Mouse (Mus musculus): Measurements from ENCODE around the gene Bub1b. TPM values are rescaled to one million over a fixed set of nuclear protein-coding genes. Genes with fewer than 3 reads are reported as not detected.

Bub1b gene
- total and polyA plus RNA-seq, 2 experiments from 2014 or later: 14.8 to 37.7 TPM

DNA sequence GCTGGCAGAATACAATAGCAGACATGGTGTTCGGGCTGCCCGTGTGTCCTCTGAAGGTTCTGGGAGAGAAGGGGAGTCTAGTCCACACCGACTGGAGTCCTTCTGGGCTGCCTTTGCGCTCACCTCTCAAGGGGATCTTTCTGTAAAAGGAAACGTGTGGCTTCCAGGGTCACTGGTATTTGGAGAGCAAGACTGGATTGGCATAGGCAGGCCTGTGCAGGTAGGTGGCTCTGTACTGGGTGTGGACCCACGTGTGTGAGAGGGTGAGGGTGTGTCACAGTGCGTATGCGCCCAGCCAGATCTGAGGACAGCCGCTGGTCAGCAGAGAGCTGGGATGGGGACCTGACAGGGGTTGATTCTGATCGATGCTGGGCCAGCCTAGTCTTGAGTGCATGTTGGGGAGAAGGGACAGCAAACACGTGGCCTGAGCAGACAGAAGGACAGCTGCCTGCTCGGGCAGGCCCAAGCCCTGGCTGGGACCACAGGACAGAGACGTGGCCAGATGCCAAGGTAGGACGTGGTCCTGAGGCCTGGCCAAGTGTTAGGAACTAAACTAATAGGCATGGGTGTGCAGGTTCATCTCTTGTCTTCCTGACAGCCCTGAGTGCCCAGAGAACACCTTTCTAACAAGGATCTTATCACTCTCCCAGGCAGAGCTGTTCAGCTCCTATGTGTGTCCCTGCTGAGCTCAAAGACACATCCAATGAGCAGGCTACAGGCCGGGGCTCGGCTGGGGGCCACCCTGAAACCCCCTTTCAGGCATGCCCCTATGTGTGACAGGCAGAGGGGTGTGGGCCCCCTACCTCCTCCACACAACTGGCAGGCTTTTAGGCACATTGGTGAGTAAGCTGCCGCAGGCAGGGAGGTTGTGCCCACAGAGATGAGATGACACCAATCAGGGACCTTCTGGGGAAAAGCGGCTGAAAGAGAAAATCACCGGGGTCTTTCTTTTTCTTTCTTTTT lies 66.1 kb downstream of the Bub1b start:
- peak overlapping the region; percentile 77 for H3K4me2 ChIP-seq (ENCODE audit: low read depth, low read length)
- H3K4me1 ChIP-seq (ENCODE audit: control insufficient read depth, insufficient read depth): peaks cover 59% of the 10 kb centered on the region
- H3K27me3 ChIP-seq (ENCODE audit: control insufficient read depth, insufficient read depth, low read length): no peaks in the 10 kb centered on the region
- H3K9ac ChIP-seq (replicated peaks; ENCODE audit: low read depth, low read length): peak overlapping the region; percentile 46
- peak overlapping the region; percentile 68 for H3K27ac ChIP-seq (ENCODE audit: low read depth)
- no peak for TF ChIP-seq CTCF (IDR thresholded peaks at IDR 0.05; ENCODE audit: low read depth)
- TF ChIP-seq EP300 (IDR thresholded peaks at IDR 0.05; ENCODE audit: low read depth): no peak
- peak; percentile 40 for ATAC-seq (ENCODE audit: insufficient read depth, low read depth)
- DNase-seq (ENCODE audit: low spot score): no peak
- no peaks in the 10 kb centered on the region for H3K9me3 ChIP-seq (replicated peaks; ENCODE audit: control insufficient read depth, low read length)
- H3K4me3 ChIP-seq (ENCODE audit: low read depth, low read length): peak overlapping the region; percentile 50
- WGBS: 36% methylated on average over 19 of the region's 19 CpGs
- H3K36me3 ChIP-seq (replicated peaks; ENCODE audit: control insufficient read depth, insufficient read depth, low read length): no peaks in the 10 kb centered on the region

- H3K4me1 ChIP-seq (ENCODE audit: control insufficient read depth, insufficient read depth): peaks cover 58% of the 10 kb centered on the region
- no peak for TF ChIP-seq CTCF (IDR thresholded peaks at IDR 0.05; ENCODE audit: low read depth)
- TF ChIP-seq EP300 (IDR thresholded peaks at IDR 0.05; ENCODE audit: low read depth): no peak
- peak overlapping the region; percentile 68 for H3K27ac ChIP-seq (ENCODE audit: low read depth)
- 54% methylated on average over 3 of the region's 3 CpGs for WGBS
- no peak for ATAC-seq (ENCODE audit: insufficient read depth, low read depth)
- no peaks in the 10 kb centered on the region for H3K36me3 ChIP-seq (replicated peaks; ENCODE audit: control insufficient read depth, insufficient read depth, low read length)
- no peak for DNase-seq (ENCODE audit: low spot score)
- H3K27me3 ChIP-seq (ENCODE audit: control insufficient read depth, insufficient read depth, low read length): no peaks in the 10 kb centered on the region
- H3K4me3 ChIP-seq (ENCODE audit: low read depth, low read length): no peak overlapping the region
- no peaks in the 10 kb centered on the region for H3K9me3 ChIP-seq (replicated peaks; ENCODE audit: control insufficient read depth, low read length)
- peak overlapping the region; percentile 77; the same call in 1 of the 2 replicates for H3K4me2 ChIP-seq (ENCODE audit: low read depth, low read length)
- H3K9ac ChIP-seq (replicated peaks; ENCODE audit: low read depth, low read length): 0 out of 2 replicates have a peak overlapping the region, but pooled peaks have one; percentile 46
These were observed 67.0 kb downstream of the Bub1b start for GRCm38 (mm10) chr2:118664975-118665516.

DNA sequence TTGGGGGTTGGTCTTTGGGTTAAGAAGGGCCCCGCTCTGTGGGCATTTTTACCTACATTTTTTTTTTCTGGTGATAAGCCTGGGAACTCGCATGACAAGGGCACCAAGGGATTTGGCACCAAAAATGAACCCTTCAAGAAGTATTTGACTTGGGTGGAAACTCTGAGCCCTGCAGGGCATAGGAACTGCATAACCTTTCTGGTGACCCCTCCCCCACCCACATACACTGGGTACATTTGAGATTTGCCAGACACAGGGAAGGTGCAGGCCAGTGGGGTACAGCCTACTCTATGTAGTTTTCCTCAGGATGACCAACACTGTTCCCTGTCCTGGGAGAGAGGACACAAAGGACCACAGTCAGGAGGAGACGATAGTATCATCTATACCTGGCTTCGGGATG lies 67.6 kb downstream of the Bub1b start:
- ATAC-seq (ENCODE audit: insufficient read depth, low read depth): no peak
- TF ChIP-seq CTCF (IDR thresholded peaks at IDR 0.05; ENCODE audit: low read depth) (no peak), EP300 (IDR thresholded peaks at IDR 0.05; ENCODE audit: low read depth) (no peak)
- Histone ChIP-seq H3K36me3 (replicated peaks; ENCODE audit: control insufficient read depth, insufficient read depth, low read length) (no peaks in the 10 kb centered on the region), H3K4me3 (ENCODE audit: low read depth, low read length) (no peak overlapping the region), H3K4me2 (ENCODE audit: low read depth, low read length) (no peak overlapping the region), H3K4me1 (ENCODE audit: control insufficient read depth, insufficient read depth) (peaks cover 59% of the 10 kb centered on the region), H3K27ac (ENCODE audit: low read depth) (peak overlapping the region; percentile 68), H3K27me3 (ENCODE audit: control insufficient read depth, insufficient read depth, low read length) (no peaks in the 10 kb centered on the region), H3K9me3 (replicated peaks; ENCODE audit: control insufficient read depth, low read length) (no peaks in the 10 kb centered on the region), H3K9ac (replicated peaks; ENCODE audit: low read depth, low read length) (no peak overlapping the region)
- 81% methylated on average over 4 of the region's 4 CpGs for WGBS
- DNase-seq (ENCODE audit: low spot score): no peak

GRCm38 (mm10) chr2:118667181-118667580 lies 69.2 kb downstream of the Bub1b start:
- Histone ChIP-seq H3K36me3 (replicated peaks; ENCODE audit: control insufficient read depth, insufficient read depth, low read length) (no peaks in the 10 kb centered on the region), H3K27ac (ENCODE audit: low read depth) (peak overlapping the region; percentile 64), H3K4me3 (ENCODE audit: low read depth, low read length) (no peak overlapping the region), H3K4me2 (ENCODE audit: low read depth, low read length) (no peak overlapping the region), H3K9me3 (replicated peaks; ENCODE audit: control insufficient read depth, low read length) (no peaks in the 10 kb centered on the region), H3K27me3 (ENCODE audit: control insufficient read depth, insufficient read depth, low read length) (no peaks in the 10 kb centered on the region), H3K9ac (replicated peaks; ENCODE audit: low read depth, low read length) (no peak overlapping the region), H3K4me1 (ENCODE audit: control insufficient read depth, insufficient read depth) (peaks cover 59% of the 10 kb centered on the region)
- TF ChIP-seq EP300 (IDR thresholded peaks at IDR 0.05; ENCODE audit: low read depth) (no peak), CTCF (IDR thresholded peaks at IDR 0.05; ENCODE audit: low read depth) (no peak)
- ATAC-seq (ENCODE audit: insufficient read depth, low read depth): no peak
- DNase-seq (ENCODE audit: low spot score): no peak
- 36% methylated on average over 5 of the region's 5 CpGs for WGBS

DNA sequence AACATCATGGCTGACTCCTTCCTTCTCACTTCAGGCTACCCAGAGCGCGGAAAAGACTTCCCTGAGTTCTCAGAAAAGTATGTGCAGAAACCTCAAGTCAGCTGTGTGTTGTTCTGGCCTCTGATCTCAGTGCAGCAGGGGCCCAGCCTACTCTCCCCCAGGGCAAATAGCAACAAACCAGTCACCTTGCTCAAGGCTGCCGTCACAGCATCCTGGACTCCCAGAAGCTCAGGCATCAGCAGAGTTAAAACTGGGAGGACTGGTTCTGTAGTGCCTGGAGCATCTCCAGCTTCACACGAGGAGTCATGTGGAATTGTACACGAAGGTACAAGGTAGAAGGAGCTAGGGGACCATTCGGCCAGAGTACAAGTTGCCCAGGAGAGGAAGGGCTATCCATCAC lies 71.2 kb downstream of the Bub1b start:
- H3K27me3 ChIP-seq (ENCODE audit: control insufficient read depth, insufficient read depth, low read length): peaks cover 3% of the 10 kb centered on the region; the same call in 1 of the 2 replicates
- H3K9me3 ChIP-seq (replicated peaks; ENCODE audit: control insufficient read depth, low read length): no peaks in the 10 kb centered on the region
- TF ChIP-seq CTCF (IDR thresholded peaks at IDR 0.05; ENCODE audit: low read depth): no peak
- TF ChIP-seq EP300 (IDR thresholded peaks at IDR 0.05; ENCODE audit: low read depth): no peak
- H3K27ac ChIP-seq (ENCODE audit: low read depth): peak overlapping the region; percentile 57
- ATAC-seq (ENCODE audit: insufficient read depth, low read depth): no peak
- H3K4me1 ChIP-seq (ENCODE audit: control insufficient read depth, insufficient read depth): peaks cover 50% of the 10 kb centered on the region
- H3K4me2 ChIP-seq (ENCODE audit: low read depth, low read length): no peak overlapping the region
- no peak overlapping the region for H3K9ac ChIP-seq (replicated peaks; ENCODE audit: low read depth, low read length)
- 59% methylated on average over 6 of the region's 6 CpGs for WGBS
- H3K4me3 ChIP-seq (ENCODE audit: low read depth, low read length): no peak overlapping the region
- H3K36me3 ChIP-seq (replicated peaks; ENCODE audit: control insufficient read depth, insufficient read depth, low read length): no peaks in the 10 kb centered on the region
- no peak for DNase-seq (ENCODE audit: low spot score)

Data from heart, postnatal 0 days (tissue).